Mouse (Mus musculus) frontal cortex, adult 2 months (tissue): ENCODE data around the gene Slc12a3. TPM values are rescaled to one million over a fixed set of nuclear protein-coding genes. Genes with fewer than 3 reads are reported as not detected.

Source experiments
- DNase-seq, 2 experiments: peaks; one replicate each; pipeline ENCODE4 v3.0.0; 2022; ENCODE audit warnings: low spot score in 1 of 2; ENCODE audit errors: extremely low spot score in 1 of 2
- polyA plus RNA-seq: library from polyadenylated mRNA; depleted of rRNA; stranded (reverse); fragments of >200 nt; gene quantifications from 2 replicates; pipeline ENCODE4 v1.2.3, GENCODE M21; 2012

The Slc12a3 gene
- polyA plus RNA-seq, 1 experiment, result 1.2 TPM

DNA sequence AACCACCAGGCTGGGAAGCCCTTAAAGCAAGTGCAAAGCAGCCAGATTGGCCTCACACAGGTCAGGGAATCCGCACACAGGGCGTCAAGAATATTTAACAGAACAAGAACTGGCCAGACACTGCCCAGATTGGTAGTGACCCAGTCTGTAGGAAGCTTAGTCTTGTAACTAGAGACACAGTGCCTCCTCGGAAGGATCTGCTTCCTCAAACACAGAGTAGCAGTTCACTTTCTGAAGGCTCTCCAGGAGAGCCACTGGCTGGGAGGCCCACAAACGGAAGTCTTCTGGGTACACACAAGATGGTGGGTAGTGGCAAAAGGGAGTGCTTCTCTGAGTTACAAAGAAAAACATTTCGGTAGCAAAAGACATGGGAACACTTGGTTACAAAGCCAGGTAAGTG lies 41.8 kb downstream of the Slc12a3 start:
- no peak for DNase-seq

DNA sequence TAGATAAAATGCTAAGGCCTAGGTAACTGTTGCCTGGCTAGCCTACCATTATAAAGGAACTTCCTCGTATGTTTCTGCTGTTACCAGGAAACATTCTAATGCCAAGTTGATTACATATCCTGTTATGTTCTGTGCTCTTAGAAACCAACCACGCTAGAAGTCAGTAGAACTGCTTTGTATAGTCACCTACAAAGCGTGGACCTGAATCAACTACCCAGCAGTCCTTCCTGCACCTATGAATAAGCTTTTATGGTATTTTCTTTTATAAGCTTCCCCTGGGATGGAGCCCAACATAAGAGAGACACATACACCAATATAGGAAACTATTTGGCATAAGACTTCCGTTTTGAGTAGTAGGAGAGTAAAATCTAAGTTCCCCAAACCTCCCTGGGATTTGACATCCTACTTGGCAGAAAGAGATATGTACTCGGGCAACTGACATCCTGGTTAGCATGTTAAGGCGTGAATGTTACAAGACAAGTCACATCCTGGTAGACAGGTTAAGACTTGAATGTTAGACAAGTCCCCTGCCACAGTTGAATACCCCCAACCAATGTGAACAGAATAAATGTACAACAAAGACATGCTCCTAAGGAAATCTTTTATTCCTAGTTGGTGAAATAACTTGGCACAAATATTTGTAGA lies 44.1 kb downstream of the Slc12a3 start:
- DNase-seq, result no peak

DNA sequence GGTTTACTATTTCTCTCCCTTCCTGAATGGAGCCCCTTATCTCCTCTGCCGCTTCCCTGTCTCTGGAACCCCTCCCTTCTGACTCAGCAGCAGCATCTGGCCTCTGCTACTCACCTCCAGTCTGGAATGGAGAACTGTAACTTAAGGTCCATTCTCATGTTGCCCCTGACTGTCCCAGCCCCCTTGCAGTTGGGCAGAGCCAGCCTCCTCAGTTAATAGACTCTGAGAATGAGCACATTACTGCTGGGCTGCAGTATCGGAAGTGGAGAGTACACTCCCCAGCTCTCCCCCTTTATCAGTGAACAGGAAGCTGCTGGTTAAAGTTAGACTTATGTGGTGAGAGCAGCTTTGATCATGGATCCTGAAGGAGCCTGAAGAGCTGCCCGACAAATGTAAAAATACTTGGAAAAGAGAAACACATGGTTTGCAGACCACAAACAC lies 46.6 kb downstream of the Slc12a3 start:
- DNase-seq, result no peak

DNA sequence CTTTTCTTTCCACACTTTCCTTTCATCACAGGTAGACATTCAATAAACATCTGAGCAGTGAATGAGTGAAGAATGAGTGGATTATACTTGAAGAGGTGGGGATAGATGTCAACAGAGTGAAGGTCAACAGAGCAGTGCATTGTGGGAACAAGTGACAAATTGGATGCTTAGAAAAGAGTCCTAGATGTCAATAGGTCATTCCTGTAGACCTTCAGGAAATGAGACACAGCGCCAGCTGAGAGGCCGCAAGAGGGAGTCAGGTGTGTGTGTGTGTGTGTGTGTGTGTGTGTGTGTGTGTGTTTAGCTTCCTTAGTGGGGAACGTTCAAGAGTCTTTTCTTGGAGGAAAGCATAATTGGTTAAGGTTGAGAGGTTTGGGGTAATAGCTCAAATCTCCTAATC lies 47.2 kb downstream of the Slc12a3 start:
- no peak for DNase-seq

DNA sequence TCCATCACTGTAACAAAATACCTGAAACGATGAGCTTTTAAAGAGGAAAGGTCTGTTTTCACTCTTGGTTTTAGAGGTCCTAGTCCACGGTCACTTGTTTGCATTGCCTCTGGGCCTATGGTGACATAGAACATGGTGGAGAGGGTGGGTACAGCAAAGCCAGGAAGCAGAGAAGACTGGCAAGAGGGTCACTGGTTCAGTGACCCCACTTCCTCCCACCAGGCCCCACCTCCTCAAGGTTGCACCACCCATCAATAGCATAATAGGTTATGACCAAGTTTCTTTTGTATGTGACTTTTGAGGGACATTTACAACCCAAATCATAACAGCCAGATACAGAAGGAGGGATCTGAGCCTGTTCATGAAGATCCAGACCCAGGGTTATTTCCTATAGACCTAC lies 47.6 kb downstream of the Slc12a3 start:
- no peak for DNase-seq

DNA sequence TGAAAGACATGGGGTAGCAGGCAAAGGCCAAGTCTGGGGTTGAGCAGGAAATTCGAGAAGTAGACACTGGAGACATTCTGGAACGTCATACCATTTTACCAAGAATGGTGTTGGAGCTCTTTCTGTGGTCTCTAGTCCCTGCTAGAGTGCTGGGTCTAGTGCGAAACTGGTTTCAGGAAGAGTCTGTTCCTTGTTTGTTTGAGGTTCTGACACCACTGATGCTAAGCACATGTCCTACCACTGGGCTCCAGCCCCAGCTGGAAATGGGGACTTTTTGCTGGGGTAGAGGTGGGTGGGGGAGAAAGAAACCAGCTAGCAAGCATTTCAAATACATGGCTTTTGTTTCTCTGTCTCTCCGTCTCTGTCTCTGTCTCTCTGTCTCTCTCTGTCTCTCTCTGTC lies 48.0 kb downstream of the Slc12a3 start:
- DNase-seq, result no peak

- no peak for DNase-seq
Observed at GRCm38 (mm10) chr8:94377714-94378205, 48.8 kb downstream of the Slc12a3 start.

DNA sequence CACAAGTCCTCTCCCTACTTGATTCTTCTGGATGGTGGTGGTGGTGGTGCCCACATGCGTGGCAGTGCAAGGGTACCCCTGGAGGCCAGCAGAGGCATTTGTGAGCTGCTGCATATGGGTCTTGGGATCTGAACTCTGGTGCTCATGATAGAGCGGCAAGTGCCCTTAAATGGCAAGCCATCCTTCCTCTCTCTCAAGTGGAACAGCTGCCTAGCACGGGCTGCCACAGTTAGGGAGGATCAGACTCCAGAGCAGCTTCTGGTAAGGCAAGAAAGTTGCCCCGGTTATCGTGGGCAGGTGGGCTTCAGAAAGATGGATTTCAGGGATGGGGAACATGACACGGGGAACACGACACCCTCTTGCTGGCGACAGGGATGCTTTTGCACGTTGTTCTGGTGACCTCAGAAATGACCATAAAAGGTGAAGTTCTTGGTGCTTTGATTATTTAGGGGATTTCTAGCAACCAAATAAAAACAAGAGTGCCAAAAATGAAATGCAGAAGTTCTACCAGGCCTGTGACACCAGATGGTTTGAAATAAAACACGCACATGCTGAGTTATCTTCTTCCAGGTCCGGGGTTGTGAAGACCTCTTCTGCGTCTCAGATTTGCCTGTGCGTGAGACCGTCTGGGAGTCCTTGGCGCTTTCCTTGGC lies 49.9 kb downstream of the Slc12a3 start:
- no peak for DNase-seq

DNA sequence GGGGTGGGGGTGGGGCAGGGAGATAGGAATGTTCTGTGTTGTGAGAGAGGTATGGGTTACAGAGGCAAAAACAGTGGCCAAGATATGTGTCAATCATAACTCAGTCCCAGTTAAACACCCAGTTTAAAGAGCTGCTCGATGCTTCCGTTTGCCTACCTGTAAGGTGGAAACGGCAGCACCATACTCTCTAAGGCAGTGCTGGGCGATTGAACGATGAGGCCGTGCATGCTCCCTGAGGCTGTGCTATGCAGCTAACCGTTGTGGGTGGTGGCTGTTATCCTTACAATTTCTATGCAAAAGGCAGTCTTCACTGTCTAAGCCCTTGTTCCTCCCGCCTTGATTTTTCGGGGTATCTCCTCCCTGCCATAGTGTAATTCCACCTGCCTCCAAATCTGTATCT lies 50.7 kb downstream of the Slc12a3 start:
- DNase-seq, result no peak

DNA sequence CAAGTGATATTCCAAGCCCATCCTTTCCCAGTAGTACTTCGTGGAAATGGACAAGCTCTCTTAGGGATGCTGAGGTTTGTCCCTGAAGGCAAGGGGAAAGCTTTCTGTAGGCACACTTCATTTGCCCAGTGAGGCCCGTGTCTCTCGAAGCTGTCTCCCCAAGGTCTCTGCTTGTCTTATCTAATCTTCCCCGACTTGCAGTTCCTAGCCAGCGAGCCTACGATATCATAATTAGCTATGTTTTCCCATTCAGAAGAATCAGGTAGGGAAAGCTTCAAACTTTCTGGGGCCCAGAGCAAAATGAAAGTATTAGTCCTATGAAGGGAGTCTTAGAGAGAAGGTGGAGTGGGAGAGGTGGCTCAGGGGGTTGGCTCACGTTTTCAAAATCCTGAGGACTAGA lies 55.2 kb downstream of the Slc12a3 start:
- DNase-seq, result no peak

DNA sequence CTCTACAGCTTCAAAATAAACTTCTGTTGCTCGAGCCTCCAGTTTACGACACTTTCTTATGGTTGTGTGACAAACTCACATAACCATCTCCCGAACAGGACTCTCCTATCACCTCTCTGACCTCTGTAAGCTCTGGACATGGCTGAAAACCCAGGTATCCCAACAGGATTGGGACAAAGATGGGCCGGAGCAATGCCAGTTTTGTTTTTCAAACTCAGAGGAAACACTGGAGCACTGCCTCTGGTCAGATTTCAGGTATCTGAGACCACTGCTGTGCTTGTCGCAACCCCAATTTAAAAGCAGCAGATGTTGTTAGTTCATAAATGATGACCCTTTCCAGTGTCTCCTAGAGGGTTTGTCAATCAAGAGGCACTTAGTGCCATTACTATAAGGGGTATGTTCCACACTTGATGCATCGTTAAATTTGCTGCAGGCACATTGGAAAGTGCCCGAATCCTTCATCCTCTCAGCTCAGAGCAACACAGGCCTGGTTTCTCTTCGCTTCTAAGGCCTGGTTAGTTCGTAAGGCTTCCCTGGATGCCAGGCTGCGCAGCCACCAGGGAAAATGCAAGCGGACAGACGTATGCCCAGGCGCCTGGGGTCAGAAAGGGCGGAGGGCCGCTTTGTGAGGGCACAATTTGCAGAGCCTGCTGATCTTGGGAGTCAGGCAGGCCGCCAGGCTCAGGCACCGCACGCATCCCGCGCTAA lies 56.7 kb downstream of the Slc12a3 start:
- no peak for DNase-seq

GRCm38 (mm10) chr8:94386214-94387026 lies 57.4 kb downstream of the Slc12a3 start, which contains the start of gene Herpud1:
Gene Herpud1 (plus strand): TSS chr8:94386438.
- DNase-seq, result peak; percentile 97 to 99

GRCm38 (mm10) chr8:94387027-94387684 lies 58.2 kb downstream of the Slc12a3 start:
- peak; percentile 76 to 81 for DNase-seq

DNA sequence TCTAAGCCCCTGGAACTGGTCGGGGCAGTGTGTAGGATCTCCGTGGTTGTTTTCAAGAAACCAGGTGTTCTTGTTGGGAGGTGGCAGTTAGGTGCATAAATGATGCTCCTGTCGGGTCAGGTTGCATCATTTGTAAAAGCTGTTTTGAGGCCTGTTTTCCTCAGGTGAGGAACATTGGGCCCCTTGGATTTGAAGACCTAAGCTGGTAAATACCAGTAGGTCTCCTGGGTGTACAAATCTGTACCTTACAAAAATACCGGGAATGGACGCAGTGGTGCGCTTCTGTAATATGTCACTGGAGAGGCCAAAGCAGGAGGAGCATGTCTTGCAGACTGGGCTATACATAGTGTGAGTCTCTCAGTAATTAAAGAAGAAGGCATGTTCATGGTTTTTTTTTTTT lies 58.8 kb downstream of the Slc12a3 start:
- no peak for DNase-seq

DNA sequence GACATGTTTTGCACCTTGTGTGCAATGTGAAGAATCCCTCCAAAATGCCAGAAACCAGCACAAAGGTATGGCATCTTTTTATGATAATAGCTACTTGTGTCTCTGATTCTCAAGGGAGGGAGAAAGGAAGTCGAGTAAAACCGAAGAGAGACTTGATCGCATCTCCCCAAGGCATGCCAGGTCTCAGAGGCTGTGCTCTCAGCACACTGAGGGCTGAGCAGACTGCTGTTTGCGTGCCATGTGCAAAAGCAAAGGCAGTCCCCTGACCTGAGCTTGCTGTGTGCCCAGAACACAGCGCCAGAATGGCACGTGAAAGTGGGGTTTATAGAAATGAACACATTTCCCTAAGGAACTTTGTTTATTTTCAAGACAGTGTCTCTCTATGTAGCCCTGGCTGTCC lies 60.5 kb downstream of the Slc12a3 start:
- no peak for DNase-seq

GRCm38 (mm10) chr8:94390429-94390828 lies 61.4 kb downstream of the Slc12a3 start:
- no peak for DNase-seq

GRCm38 (mm10) chr8:94390910-94391309 lies 61.9 kb downstream of the Slc12a3 start:
- no peak for DNase-seq

DNA sequence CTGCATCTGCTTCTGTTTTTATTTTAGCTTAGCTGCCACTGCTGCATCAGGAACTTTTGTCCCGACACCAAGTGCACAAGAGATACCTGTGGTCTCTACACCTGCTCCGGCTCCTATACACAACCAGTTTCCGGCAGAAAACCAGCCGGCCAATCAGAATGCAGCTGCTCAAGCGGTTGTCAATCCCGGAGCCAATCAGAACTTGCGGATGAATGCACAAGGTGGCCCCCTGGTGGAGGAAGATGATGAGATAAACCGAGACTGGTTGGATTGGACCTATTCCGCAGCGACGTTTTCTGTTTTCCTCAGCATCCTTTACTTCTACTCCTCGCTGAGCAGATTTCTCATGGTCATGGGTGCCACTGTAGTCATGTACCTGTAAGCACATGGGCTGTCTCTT lies 63.1 kb downstream of the Slc12a3 start:
- DNase-seq, result peak; percentile 39 to 57

DNA sequence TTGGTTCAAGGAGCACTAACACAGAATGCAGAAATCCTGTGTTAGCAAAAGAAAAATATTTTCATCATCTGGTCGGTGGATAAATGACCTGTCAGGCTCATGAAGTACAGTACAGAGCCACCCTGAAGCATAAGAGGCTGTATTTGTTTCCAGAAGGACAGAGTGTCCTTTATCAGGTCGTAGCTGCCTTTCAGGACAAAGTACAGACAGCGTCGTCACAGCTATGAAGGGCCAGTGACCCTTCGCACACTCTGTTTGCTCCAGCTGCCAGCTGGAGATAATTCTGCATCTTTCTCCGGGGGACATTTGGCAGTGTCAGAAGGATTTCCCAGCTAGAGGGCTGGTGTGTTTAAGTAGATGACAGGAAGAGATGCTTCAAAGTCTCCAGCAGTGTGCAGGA lies 63.6 kb downstream of the Slc12a3 start:
- DNase-seq, result no peak

DNA sequence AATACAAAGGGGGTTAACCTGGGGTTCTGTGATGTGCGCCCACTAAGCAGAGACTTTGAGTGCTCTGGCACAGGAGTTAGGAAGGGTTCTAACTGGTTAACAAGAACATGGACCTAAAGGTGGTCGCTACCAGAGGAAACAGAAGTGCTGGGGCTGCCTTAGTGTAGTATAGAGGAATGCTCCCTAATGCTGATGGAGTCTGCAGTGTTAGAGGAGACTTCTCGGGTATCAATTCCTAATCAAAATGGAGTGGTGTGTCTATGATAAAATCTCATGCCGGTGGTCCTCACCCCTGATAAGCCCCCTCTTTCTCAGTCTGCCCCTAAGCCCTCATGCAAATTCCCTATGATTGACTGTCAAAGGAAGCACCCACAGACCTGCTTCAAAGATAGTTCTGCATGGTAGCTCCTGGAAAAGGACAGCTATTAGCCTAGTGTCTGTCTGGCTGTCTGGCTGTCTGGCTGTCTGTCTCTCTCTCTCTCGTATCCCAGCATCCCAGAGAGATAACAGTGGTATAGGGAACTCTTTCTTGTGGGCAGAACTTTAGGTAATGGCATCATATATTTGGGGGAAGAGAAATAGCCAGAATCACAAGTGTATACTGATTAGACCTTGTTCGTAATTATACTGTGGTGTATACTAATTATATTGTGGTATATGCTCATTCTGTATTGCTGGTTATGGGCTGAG lies 67.0 kb downstream of the Slc12a3 start:
- no peak for DNase-seq
